Mouse (Mus musculus): ENCODE data around the gene Fahd1. TPM values are rescaled to one million over a fixed set of nuclear protein-coding genes. Genes with fewer than 3 reads are reported as not detected.

Fahd1 gene
- polyA plus RNA-seq, 1 experiment: 54.7 TPM

DNA sequence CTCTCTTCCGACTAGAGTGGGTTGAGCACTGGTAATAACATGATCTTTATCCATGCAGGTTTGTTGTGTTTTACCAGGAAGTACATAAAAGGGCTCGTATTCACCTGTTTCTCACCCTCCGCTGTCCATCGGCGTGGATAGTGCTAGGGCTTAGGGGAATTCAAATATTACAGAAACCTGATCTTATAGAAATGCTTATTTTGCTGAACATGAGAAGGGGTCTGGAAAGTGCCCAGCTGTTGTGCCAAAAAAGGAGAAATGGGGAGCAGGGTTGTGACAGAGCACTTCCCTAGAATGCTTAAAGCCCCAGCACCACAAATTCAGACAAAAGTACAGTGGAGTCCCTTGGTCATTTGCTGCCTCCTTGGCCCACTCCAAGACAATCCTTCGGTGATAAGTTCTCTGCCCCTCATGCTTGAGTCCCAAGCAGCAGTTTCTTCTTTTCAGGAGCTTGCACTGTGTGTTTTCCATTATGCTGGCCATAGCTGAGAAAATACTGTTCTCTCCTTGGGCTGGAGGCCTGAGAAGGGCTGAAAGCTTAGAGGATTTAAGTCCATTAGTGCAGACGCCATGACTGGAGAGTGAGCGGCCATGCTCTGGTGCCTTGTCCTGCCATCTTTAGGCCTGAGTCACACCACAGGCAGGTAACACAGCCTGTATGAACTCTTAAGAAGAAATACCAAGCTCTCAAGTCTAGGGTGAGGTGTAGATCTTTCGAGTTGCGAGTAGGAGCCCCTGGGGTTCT lies 1.4 kb upstream of the Fahd1 start:
- 56% methylated on average over 10 of the region's 10 CpGs for WGBS
- DNase-seq (ENCODE audit: low read depth, low spot score): no peak

DNA sequence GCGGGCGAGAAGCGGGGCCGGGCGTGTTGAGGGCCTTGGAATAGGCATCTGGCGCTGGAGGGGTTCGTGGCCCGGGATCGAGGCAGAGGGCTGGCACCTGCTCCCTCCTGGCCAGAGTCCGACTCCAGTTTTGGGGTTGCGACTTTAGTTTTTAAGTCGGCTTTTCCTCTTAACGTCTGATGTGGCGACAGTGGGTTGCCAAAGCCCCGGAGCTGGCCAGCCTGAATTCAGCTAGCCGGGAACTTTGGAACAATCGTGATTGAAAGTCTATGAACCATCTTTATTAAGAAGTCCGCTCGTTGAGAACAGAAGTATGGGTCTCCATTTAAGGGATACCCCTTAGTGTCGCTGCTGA lies 586 bp upstream of the Fahd1 start:
- no peak for DNase-seq (ENCODE audit: low read depth, low spot score)
- WGBS: under 1% methylated on average over 20 of the region's 20 CpGs

DNA sequence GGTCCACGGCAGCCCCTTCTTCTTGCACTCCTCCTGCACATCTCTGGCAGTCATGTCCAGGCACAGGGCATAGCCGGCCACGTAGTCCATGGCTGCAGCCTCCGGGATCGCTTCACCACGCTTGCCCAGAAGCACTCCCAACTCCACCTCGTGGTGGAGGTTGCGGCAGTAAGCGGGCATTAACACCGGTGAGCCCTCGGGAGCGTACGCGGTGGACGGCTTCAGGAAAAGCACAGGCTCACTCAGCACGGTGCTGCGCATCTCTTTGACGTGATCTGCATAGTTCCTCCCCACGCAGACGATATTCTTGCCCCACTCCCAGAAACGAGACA lies 465 bp downstream of the Fahd1 start:
- DNase-seq (ENCODE audit: low read depth, low spot score): no peak
- WGBS: under 1% methylated on average over 21 of the region's 21 CpGs

DNA sequence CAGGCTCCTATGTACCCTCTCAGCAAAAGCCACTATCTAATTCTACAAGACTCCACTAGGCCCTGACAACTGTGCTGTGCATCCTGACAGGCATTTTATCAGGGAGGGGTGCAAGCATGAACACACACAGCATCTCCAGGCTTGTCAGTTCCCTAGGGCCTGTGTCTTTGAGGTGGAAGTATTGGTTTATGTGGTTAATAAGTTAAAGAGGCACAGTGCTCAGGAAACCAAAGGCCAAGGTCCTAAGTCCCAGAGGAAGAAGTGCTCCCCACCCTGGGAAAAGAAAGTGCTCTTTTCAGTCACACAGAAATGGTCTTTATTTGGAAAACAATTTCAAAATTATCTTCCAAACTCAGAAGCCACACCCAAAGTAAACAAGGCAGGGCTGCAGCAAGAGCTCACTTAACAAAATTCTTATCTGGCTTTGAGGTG lies 1.5 kb downstream of the Fahd1 start:
- no peak for DNase-seq (ENCODE audit: low read depth, low spot score)

DNA sequence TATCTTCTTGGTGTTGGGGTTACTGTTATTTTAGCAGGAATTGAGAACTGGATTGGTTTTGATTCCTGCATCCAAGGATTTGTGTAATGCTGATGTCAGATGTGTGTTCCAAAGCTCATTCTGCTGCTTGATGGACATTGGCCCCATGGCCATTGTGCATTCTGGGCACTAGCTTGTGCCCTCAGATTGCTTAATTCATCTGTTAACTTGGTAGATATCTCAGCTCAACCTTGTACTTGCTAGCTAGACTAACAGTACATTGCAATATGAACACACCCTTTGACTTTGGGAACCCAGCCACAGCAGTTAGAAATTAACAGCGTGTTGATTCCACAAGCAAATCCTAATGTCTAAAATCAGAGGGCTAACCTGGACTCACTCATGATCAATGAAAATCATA lies 2.8 kb downstream of the Fahd1 start:
- 37% methylated on average over 1 of the region's 1 CpGs for WGBS
- no peak for DNase-seq (ENCODE audit: low read depth, low spot score)

DNA sequence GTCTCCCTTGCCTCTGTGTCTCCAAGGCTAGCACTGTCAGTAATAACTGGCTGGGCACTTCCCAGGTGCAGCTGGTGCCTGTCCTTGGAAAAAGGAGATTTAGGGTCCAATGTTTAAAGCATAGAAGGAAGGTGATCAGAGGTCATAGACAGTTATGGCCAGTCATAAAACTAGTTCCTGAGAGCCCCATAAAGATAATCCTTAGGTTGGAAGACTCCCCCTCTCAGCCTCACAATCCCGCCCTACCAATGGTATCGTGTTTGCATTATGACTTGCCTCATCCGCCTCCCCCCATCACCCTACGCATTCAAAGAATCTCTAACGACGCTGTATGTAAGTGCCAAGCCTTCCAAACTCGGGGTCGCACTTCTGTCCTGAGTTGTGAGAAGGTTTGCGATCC lies 5.6 kb downstream of the Fahd1 start:
- no peak for DNase-seq (ENCODE audit: low read depth, low spot score)
- WGBS: 10% methylated on average over 9 of the region's 9 CpGs

DNA sequence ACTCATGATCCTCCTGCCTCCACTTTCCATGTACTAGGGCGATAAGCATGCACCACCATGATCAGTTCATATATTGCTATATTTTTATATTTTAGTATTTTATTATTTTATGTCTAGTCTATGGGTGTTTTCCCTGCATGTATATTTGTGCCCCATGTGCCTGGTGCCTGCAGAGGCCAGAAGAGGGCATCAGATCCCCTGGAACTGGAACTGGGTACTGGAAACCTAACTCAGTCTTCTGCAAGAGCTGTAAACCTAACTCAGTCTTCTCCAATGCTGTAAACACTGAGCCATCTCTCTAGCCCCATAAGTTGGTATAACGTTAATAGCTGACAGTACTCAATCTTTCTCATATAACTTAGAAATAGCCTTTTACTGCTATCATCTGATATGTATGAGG lies 7.5 kb downstream of the Fahd1 start:
- WGBS: 40% methylated on average over 2 of the region's 2 CpGs
- DNase-seq (ENCODE audit: low read depth, low spot score): no peak

DNA sequence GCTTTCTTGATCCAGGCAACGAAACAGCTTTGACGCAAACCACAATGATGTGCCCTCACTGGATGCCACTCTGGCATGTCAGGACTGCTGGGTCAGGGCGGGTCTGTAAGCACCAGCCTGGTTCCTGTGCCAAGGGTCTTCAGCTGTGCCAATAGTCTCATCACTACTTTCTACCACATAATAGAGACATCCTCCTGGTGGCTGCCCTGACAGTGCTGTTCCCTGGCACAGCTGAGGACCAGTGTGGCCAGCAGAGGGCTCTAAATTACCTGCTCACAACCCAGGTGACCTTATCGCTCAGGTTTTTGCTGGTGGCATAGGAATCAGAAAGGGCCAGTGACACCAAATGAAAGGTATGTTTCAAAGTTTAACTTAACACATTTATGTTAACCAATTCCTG lies 9.0 kb downstream of the Fahd1 start:
- no peak for DNase-seq (ENCODE audit: low read depth, low spot score)
- 53% methylated on average over 4 of the region's 4 CpGs for WGBS

DNA sequence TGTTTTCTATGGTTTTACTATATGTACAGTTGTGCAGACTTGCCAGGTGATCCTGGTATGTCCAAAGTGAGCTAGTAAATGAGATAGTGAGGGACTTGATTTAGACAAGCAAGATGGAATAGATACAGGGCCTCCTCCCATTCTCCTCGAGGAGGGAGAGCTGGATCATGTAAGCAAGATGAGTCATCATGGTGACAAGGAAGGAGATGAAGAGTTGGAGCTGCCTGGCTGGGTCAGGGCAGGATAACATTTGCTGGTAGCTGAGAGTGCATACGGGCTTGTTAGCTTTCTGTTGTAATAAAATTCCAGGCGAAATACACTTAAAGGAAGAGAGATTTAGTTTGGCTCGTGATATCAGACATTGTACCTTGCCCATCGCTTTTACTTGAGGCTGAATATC lies 9.8 kb downstream of the Fahd1 start:
- WGBS: 21% methylated on average over 5 of the region's 5 CpGs
- no peak for DNase-seq (ENCODE audit: low read depth, low spot score)

DNA sequence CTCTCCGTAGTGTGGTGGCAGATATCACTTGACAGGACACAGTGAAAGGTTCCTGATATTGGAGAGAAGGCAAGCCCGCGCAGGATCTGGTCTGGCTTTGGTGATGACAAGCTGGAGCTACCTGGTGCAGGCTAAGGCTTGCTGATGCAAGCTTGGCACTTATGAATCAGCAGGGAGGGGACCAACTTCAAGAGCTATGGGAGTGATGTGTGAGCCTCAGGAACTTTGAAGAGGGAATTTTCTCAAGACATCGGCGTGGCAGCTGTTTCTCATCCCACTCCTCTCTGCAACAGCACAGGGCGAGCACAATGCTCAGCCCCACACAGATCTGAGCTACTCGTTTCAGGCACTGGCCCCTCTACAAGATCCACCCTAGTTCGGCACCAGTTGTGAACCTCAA lies 10.3 kb downstream of the Fahd1 start, which contains the start of gene Hagh:
Gene Hagh, plus strand, starts transcription at position 302 of the 400 bp plus-strand sequence.
- DNase-seq (ENCODE audit: low read depth, low spot score): no peak
- WGBS: 74% methylated on average over 8 of the region's 8 CpGs

DNA sequence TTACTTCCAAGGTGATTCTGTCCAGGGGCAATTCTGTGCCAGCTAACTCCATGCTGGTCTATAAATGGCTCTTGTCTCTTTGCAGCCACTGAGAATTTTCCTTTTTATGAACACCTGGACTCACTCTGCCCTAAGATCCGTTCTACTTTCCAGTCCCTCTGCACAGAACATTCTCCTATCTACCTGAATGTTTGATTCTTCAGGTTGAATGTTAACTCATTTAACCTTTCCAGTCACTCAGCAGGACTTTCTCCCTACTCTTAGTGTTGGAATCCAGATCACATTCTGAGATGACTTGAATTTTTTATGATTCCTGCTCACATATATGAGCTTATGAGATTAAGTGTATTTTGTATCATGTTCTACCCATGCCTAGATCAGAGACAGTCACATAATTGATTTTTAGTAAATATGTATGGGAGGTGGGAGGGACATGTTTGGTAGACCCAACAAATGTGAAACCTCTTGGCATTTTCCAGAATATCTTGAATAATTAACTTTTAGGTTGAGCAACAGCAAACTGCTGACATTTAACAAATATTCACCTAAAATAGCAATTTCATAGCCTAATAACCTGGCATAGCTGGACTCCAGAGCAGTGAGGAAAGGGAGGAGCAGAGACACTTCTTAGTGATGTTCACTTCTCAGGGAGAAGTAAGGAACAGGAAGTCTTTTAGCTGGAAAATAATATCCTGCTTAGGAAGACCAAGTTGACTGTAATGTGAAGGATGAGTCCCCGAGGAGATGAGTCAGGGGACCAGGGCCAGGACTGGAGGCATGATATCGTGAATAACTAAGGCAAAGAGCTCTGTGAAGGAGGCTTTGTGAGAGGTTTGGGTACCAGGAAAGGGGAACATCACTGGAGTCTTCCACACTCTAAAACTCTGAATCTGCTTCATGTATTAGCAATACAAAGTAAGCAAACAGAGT lies 28.5 kb downstream of the Fahd1 start:
- DNase-seq (ENCODE audit: low read depth, low spot score): no peak
- WGBS: 43% methylated on average over 3 of the region's 3 CpGs

DNA sequence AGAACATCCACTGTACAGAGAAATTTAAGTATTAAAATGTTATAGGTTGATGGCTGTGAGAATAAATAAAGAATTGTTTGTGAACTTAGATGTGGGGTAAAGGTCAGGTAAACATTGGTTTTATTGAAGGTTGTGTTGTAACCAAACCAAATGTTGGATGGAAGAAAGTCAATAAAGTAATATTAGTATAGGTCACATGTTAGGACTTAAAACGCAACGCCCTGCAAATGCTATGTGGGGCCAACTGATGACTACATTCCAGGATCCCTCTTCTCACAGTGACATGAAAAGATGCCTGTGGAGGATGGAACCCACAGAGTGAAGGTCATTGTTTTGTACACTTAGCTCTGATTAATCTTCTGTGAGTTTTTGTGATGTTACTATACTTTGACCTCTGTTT lies 30.7 kb downstream of the Fahd1 start:
- no peak for DNase-seq (ENCODE audit: low read depth, low spot score)
- 22% methylated on average over 2 of the region's 2 CpGs for WGBS

DNA sequence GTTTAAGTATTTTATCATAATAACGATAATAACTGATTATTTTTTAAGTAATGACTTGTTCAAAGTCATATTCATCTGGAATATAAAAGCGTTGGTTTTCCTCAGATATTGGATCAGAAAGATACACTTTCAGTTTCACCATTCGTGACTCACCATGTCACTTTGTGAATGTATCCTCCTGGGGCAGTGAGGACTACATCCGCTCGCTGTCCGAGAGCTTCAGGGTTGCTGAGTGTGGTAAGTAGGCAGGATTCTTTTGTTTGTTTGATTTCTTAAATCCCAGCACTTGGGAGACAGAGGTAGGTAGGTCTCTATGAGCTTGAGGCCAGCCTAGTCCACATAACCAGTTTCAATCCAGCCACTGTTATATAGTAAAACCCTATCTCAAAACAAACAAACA lies 32.0 kb downstream of the Fahd1 start:
- DNase-seq (ENCODE audit: low read depth, low spot score): no peak
- WGBS: 31% methylated on average over 6 of the region's 6 CpGs

DNA sequence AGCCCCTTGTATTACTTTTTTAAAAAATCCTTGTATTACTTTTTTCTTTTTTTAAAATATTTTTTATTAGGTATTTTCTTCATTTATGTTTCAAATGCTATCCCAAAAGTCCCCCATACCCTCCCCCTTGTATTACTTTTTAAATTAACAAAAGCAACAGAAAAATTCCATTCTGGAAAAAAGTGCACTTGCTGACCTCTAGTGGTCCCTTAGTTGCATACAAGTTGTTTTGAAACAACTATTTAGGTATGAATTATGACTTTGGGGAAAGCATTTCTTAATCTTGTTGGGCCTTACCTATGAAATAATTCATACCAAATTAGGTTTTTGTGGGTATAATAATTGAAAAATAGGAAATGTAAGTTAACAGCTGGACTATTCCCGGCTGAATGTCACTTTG lies 32.7 kb downstream of the Fahd1 start:
- WGBS: 32% methylated on average over 1 of the region's 1 CpGs
- DNase-seq (ENCODE audit: low read depth, low spot score): no peak

DNA sequence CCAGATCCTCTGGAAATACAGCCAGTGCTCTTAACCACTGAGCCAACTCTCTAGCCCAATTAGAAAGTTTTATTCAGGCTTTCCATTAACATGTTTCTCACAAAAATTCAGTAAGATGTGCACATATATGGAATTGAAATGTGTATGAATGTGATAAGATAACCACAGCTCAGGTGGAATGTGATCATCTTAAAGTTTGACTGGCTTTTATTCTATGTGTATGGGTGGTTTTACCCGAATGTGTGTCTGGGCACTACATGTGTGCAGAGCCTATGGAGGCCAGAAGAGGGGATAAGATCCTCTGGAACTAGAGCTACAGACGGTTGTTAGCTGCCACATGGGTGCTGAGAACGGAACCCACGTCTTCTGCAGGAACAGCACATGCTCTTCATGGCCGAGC lies 34.9 kb downstream of the Fahd1 start:
- no peak for DNase-seq (ENCODE audit: low read depth, low spot score)
- WGBS: 78% methylated on average over 5 of the region's 5 CpGs

DNA sequence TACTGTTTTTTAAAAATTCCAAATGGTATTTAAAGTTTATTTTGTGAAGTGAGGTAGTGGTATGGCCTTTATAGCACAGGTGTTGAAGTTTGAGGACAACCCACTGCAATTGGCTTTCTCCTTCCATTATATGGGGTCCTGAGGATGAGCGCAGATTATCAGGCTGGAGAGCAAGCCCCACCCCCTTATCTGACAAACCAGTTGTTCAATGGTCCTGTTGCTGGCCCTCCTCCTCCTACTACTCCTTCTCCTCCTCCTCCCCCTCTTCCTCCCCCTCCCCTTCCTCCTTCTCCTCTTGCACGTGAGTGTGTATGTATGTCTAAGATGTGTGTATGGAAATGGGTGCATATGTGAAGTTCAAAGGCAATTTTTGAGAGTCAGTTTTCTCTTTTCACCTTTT lies 37.9 kb downstream of the Fahd1 start:
- no peak for DNase-seq (ENCODE audit: low read depth, low spot score)
- 40% methylated on average over 2 of the region's 2 CpGs for WGBS

DNA sequence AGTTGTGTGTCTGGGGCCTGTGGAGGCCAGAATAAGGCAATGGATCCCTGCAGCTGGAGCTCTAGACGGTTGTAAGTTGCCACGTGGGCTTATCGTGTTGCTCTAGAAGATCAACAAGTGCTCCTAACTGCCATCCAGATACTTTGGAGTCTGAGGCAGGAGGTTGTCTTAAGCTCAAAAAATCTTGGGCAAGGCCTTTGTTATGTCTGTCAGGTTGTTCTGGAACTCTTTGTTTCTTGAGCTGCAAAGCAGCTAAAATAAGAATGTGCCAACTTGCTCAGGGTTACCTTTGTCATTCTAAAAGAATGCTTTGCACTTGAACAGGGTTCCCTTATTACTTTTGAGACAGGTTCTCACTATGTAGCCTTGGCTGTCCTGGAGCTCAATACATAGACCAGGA lies 39.0 kb downstream of the Fahd1 start:
- 71% methylated on average over 3 of the region's 3 CpGs for whole genome bisulfite sequencing
- no peak for DNase-seq (ENCODE audit: low read depth, low spot score)

DNA sequence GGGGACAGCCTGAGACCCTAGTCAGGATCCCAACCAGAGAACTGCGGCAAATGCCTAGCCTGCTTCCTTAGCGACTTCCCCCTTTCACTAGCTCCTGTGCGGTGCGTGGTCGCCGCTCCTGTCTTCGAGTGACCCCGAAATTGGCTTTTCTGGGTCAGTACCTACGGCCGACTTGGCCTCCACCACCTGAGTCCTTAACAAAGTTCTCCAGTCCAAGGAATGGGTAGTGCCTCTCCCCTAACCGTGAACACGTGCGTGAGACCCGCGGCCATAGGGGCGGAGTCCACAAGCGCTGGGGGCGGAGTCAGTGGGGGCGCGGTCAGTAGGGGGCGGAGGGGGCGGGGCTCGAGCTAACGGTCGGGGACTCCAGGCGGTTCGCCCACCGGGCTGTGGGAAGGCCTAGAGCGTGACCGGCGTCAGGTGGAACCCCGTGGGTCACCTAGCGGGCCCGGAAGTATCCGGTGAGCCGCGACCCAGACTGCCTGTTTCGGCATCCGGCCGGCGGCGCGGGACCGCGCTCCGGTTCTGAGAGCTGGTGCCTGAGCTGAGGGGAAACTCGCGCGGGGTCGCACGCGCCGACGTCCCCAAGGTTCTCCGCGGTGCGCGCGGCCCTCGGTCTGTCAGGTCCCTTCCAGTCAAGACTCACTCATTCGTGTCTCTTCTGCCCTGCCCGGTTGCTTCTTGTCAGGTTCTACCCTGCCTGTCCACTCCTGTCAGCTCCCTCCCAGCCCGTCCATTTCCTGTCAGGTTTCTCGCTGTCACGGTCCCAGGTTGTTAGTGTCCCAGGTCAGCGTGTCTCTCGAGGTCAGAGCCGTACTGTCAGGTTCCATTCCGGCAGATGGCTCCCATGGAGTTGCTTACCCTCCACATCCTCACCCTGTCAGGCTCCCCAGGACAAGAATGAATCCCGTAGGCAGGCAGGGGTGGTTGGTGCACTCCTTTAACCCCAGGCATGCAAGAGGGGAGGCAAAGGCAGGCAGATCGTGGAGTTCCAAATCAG lies 45.9 kb downstream of the Fahd1 start, which contains the start of gene Meiob:
Gene Meiob, plus strand, starts transcription at position 338 of the 1,000 bp plus-strand sequence.
- WGBS: 1% methylated on average over 71 of the region's 71 CpGs
- no peak for DNase-seq (ENCODE audit: low read depth, low spot score)

DNA sequence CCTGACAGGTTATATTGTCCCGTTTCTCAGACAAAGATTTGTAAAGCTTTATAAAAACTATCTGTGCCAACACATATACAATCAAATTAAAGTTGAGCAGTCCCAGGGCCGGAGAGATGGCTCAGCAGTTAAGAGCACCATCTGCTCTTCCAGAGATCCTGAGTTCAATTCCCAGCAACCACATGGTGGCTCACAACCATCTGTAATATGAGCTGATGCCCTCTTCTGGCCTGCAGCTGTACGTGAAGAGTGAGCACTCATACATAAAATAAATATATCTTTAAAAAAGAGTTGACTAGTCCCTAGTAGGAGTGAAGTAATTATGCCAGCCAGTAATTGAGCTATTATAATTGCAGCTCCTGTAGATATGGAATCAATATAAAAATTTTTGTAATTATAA lies 49.6 kb downstream of the Fahd1 start:
- WGBS: 39% methylated on average over 3 of the region's 3 CpGs

DNA sequence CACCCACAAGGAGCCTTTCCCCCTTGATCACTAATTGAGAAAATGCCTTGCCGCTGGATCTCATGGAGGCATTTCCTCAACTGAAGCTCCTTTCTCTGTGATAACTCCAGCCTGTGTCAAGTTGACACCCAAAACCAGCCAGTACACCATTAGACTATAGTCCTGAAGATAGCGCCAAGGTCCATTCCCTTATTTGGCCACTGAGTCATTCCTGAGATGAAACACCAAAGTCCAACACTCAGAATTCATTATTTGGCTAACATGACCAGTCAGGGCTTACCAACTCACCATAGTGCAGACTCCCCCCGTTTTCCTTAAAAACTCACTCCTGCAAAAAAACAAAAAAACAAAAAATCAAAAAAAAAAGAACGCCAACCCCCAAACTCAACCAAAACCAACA lies 50.7 kb downstream of the Fahd1 start:
- DNase-seq (ENCODE audit: low read depth, low spot score): no peak
- WGBS: 74% methylated on average over 4 of the region's 4 CpGs

More for the DNA sequence above, 49.6 kb downstream of the Fahd1 start:
- no peak for DNase-seq (ENCODE audit: low read depth, low spot score)
